Mouse (Mus musculus): ENCODE data around the gene Mrpl51. TPM values are rescaled to one million over a fixed set of nuclear protein-coding genes. Genes with fewer than 3 reads are reported as not detected.

Mrpl51 gene
- total and polyA plus RNA-seq, 2 experiments = 44.0 to 69.8 TPM

DNA sequence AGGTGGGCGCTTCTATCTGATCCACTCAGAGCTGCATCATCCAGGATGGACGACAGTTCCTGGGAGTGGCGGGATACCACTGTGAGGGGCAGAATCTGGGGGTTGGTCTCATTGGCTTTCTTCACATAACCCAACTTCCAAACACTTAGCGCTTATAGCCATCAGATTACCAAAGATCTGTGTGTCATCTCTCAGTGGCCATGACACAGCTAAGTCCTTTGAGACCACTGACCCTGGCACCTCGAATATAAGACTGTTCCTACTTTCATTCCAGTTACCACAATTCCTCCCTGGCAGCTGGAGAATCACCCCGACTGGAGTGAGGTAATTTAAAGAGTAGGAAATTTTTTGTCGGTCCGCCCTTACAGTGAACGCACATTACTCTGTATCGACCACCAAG is 5.4 kb upstream of the Mrpl51 start:
- no peak for TF ChIP-seq POLR2A (IDR thresholded peaks at IDR 0.05; ENCODE audit: extremely low read depth, insufficient read depth, low read length)
- no peak for TF ChIP-seq CTCF (IDR thresholded peaks at IDR 0.05; ENCODE audit: low read depth, low read length)
- 95% methylated on average over 10 of the region's 10 CpGs for WGBS
- Histone ChIP-seq H3K36me3 (ENCODE audit: control insufficient read depth, insufficient read depth, low read length) (peaks cover 8% of the 10 kb centered on the region; the same call in 1 of the 2 replicates), H3K4me1 (ENCODE audit: control insufficient read depth, insufficient read depth, low read length) (no peaks in the 10 kb centered on the region), H3K27ac (replicated peaks; ENCODE audit: insufficient read depth, low read depth, low read length) (no peak overlapping the region), H3K4me3 (ENCODE audit: insufficient read depth, low read depth, low read length) (no peak overlapping the region), H3K9ac (ENCODE audit: low read depth, low read length) (no peak overlapping the region), H3K79me2 (ENCODE audit: control insufficient read depth, insufficient read depth, low read length) (no peaks in the 10 kb centered on the region), H3K27me3 (ENCODE audit: control insufficient read depth, insufficient read depth, low read length) (no peaks in the 10 kb centered on the region)
- no peak for DNase-seq (ENCODE audit: extremely low read depth, low read depth, low spot score)

- Histone ChIP-seq H3K27ac (replicated peaks; ENCODE audit: insufficient read depth, low read depth, low read length) (no peak overlapping the region), H3K36me3 (ENCODE audit: control insufficient read depth, insufficient read depth, low read length) (peaks cover 13% of the 10 kb centered on the region; the same call in 1 of the 2 replicates), H3K79me2 (ENCODE audit: control insufficient read depth, insufficient read depth, low read length) (no peaks in the 10 kb centered on the region), H3K27me3 (ENCODE audit: control insufficient read depth, insufficient read depth, low read length) (no peaks in the 10 kb centered on the region), H3K4me1 (ENCODE audit: control insufficient read depth, insufficient read depth, low read length) (peaks cover 2% of the 10 kb centered on the region), H3K9ac (ENCODE audit: low read depth, low read length) (no peak overlapping the region), H3K4me3 (ENCODE audit: insufficient read depth, low read depth, low read length) (no peak overlapping the region)
- TF ChIP-seq CTCF (IDR thresholded peaks at IDR 0.05; ENCODE audit: low read depth, low read length) (no peak), POLR2A (IDR thresholded peaks at IDR 0.05; ENCODE audit: extremely low read depth, insufficient read depth, low read length) (no peak)
- DNase-seq (ENCODE audit: extremely low read depth, low read depth, low spot score) = no peak
Measured at GRCm38 (mm10) chr6:125190816-125191215, 785 bp upstream of the Mrpl51 start.

DNA sequence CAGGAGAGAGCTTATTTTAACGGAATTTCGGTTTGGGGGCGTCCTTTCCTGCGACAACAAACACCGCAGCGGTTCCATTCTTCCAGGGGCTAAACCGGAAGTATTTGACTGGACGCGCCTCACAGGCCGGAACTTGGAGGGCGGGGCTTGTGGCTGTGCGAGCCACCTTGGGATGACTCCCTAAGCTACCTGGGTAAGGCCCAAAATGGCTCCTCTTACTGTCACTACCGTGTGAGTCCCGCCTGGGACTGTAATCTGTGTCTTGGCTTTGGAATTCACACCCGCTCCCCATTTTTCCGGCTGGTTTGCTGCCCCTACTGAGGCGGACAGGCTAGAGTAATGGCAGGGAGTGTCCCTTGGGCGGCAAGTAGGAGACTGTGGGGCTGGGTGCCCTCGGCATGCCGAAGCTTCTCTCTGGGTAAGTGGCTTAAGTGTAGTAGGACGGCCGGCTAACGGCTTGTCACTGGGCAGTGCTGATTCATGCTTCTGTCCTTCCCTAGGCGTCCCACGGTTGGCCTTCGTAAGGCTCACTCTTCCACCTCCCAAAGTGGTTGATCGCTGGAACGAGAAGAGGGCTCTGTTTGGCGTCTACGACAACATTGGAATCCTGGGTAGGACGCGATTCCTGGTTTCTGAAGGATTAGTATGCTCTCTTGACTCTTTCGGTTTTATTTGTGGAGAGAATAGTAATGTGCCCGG is 564 bp downstream of the Mrpl51 start:
- no peaks in the 10 kb centered on the region for H3K79me2 ChIP-seq (ENCODE audit: control insufficient read depth, insufficient read depth, low read length)
- H3K9ac ChIP-seq (ENCODE audit: low read depth, low read length) = peak overlapping the region; percentile 85
- DNase-seq (ENCODE audit: extremely low read depth, low read depth, low spot score) = peak; percentile 87
- peaks cover 13% of the 10 kb centered on the region; the same call in 1 of the 2 replicates for H3K36me3 ChIP-seq (ENCODE audit: control insufficient read depth, insufficient read depth, low read length)
- H3K27ac ChIP-seq (replicated peaks; ENCODE audit: insufficient read depth, low read depth, low read length) = peak overlapping the region; percentile 86
- H3K27me3 ChIP-seq (ENCODE audit: control insufficient read depth, insufficient read depth, low read length) = no peaks in the 10 kb centered on the region
- WGBS = under 1% methylated on average over 34 of the region's 34 CpGs
- H3K4me3 ChIP-seq (ENCODE audit: insufficient read depth, low read depth, low read length) = peak overlapping the region; percentile 65
- peaks cover 2% of the 10 kb centered on the region for H3K4me1 ChIP-seq (ENCODE audit: control insufficient read depth, insufficient read depth, low read length)
- TF ChIP-seq CTCF (IDR thresholded peaks at IDR 0.05; ENCODE audit: low read depth, low read length) = no peak
- TF ChIP-seq POLR2A (IDR thresholded peaks at IDR 0.05; ENCODE audit: extremely low read depth, insufficient read depth, low read length) = peak; percentile 49; the same call in 1 of the 2 replicates

GRCm38 (mm10) chr6:125192841-125193240 is 1.2 kb downstream of the Mrpl51 start:
- 32% methylated on average over 5 of the region's 5 CpGs for WGBS
- H3K4me1 ChIP-seq (ENCODE audit: control insufficient read depth, insufficient read depth, low read length) = peaks cover 2% of the 10 kb centered on the region

GRCm38 (mm10) chr6:125193390-125193789 is 1.8 kb downstream of the Mrpl51 start:
- Histone ChIP-seq H3K36me3 (ENCODE audit: control insufficient read depth, insufficient read depth, low read length) (peaks cover 13% of the 10 kb centered on the region; the same call in 1 of the 2 replicates), H3K79me2 (ENCODE audit: control insufficient read depth, insufficient read depth, low read length) (no peaks in the 10 kb centered on the region), H3K9ac (ENCODE audit: low read depth, low read length) (no peak overlapping the region), H3K4me1 (ENCODE audit: control insufficient read depth, insufficient read depth, low read length) (peaks cover 2% of the 10 kb centered on the region), H3K4me3 (ENCODE audit: insufficient read depth, low read depth, low read length) (no peak overlapping the region), H3K27me3 (ENCODE audit: control insufficient read depth, insufficient read depth, low read length) (no peaks in the 10 kb centered on the region), H3K27ac (replicated peaks; ENCODE audit: insufficient read depth, low read depth, low read length) (no peak overlapping the region)
- no peak for DNase-seq (ENCODE audit: extremely low read depth, low read depth, low spot score)
- 61% methylated on average over 7 of the region's 7 CpGs for WGBS
- no peak for TF ChIP-seq POLR2A (IDR thresholded peaks at IDR 0.05; ENCODE audit: extremely low read depth, insufficient read depth, low read length)
- no peak for TF ChIP-seq CTCF (IDR thresholded peaks at IDR 0.05; ENCODE audit: low read depth, low read length)

More at GRCm38 (mm10) chr6:125192841-125193240, 1.2 kb downstream of the Mrpl51 start:
- H3K4me3 ChIP-seq (ENCODE audit: insufficient read depth, low read depth, low read length) = peak overlapping the region; percentile 65
- no peaks in the 10 kb centered on the region for H3K79me2 ChIP-seq (ENCODE audit: control insufficient read depth, insufficient read depth, low read length)
- TF ChIP-seq CTCF (IDR thresholded peaks at IDR 0.05; ENCODE audit: low read depth, low read length) = no peak
- no peak for TF ChIP-seq POLR2A (IDR thresholded peaks at IDR 0.05; ENCODE audit: extremely low read depth, insufficient read depth, low read length)
- H3K27me3 ChIP-seq (ENCODE audit: control insufficient read depth, insufficient read depth, low read length) = no peaks in the 10 kb centered on the region
- DNase-seq (ENCODE audit: extremely low read depth, low read depth, low spot score) = no peak
- peaks cover 13% of the 10 kb centered on the region; the same call in 1 of the 2 replicates for H3K36me3 ChIP-seq (ENCODE audit: control insufficient read depth, insufficient read depth, low read length)
- H3K9ac ChIP-seq (ENCODE audit: low read depth, low read length) = peak overlapping the region; percentile 85
- H3K27ac ChIP-seq (replicated peaks; ENCODE audit: insufficient read depth, low read depth, low read length) = peak overlapping the region; percentile 86; the same call in 1 of the 2 replicates

- WGBS = 72% methylated on average over 1 of the region's 1 CpGs
- H3K4me3 ChIP-seq (ENCODE audit: insufficient read depth, low read depth, low read length) = no peak overlapping the region
- no peak overlapping the region for H3K9ac ChIP-seq (ENCODE audit: low read depth, low read length)
- no peaks in the 10 kb centered on the region for H3K27me3 ChIP-seq (ENCODE audit: control insufficient read depth, insufficient read depth, low read length)
- no peak overlapping the region for H3K27ac ChIP-seq (replicated peaks; ENCODE audit: insufficient read depth, low read depth, low read length)
- TF ChIP-seq POLR2A (IDR thresholded peaks at IDR 0.05; ENCODE audit: extremely low read depth, insufficient read depth, low read length) (no peak), CTCF (IDR thresholded peaks at IDR 0.05; ENCODE audit: low read depth, low read length) (no peak)
- H3K4me1 ChIP-seq (ENCODE audit: control insufficient read depth, insufficient read depth, low read length) = peaks cover 2% of the 10 kb centered on the region
- DNase-seq (ENCODE audit: extremely low read depth, low read depth, low spot score) = no peak
- H3K79me2 ChIP-seq (ENCODE audit: control insufficient read depth, insufficient read depth, low read length) = no peaks in the 10 kb centered on the region
- H3K36me3 ChIP-seq (ENCODE audit: control insufficient read depth, insufficient read depth, low read length) = peaks cover 13% of the 10 kb centered on the region; the same call in 1 of the 2 replicates
Measured at GRCm38 (mm10) chr6:125195541-125196075, 4.0 kb downstream of the Mrpl51 start.

Measured in liver, adult 2 months (tissue).